Mouse (Mus musculus) liver, embryonic 15.5 days (tissue): Measurements from ENCODE around the gene Arhgef2. TPM values are rescaled to one million over a fixed set of nuclear protein-coding genes. Genes with fewer than 3 reads are reported as not detected.

ENCODE experiments used
- ATAC-seq: fragments of 200-750 bp; cut with Nextera tagmentation; 2 replicates; pipeline ENCODE4 v1.8.0; 2017; ENCODE audit warnings: moderate number of reproducible peaks, mild to moderate bottlenecking, moderate library complexity; ENCODE audit not compliant: insufficient read depth
- H3K27ac ChIP-seq: fragments of 300-500 bp; sonication (generic); replicated peaks from 2 replicates; pipeline ENCODE4 v1.5.1; 2015; ENCODE audit warnings: mild to moderate bottlenecking, inconsistent platforms
- H3K27me3 ChIP-seq: fragments of 300-500 bp; sonication (generic); 2 replicates; pipeline ENCODE4 v1.6.1; 2015; ENCODE audit warnings: mild to moderate bottlenecking, inconsistent platforms
- H3K36me3 ChIP-seq: fragments of 300-500 bp; sonication (generic); replicated peaks from 2 replicates; pipeline ENCODE4 v1.6.1; 2015; ENCODE audit warnings: moderate library complexity, mild to moderate bottlenecking, inconsistent platforms
- H3K4me1 ChIP-seq: fragments of 300-500 bp; sonication (generic); replicated peaks from 2 replicates; pipeline ENCODE4 v1.6.1; 2015; ENCODE audit warnings: inconsistent platforms
- H3K4me2 ChIP-seq: fragments of 300-500 bp; sonication (generic); 2 replicates; pipeline ENCODE4 v1.6.1; 2015; ENCODE audit warnings: moderate library complexity, mild to moderate bottlenecking, inconsistent platforms
- H3K4me3 ChIP-seq: fragments of 300-500 bp; sonication (generic); replicated peaks from 2 replicates; pipeline ENCODE4 v1.5.1; 2015; ENCODE audit warnings: mild to moderate bottlenecking, inconsistent platforms
- H3K9ac ChIP-seq: fragments of 300-500 bp; sonication (generic); 2 replicates; pipeline ENCODE4 v1.6.1; 2015; ENCODE audit warnings: moderate library complexity, mild to moderate bottlenecking, inconsistent platforms
- H3K9me3 ChIP-seq: fragments of 300-500 bp; sonication (generic); replicated peaks from 2 replicates; pipeline ENCODE4 v1.6.1; 2016; ENCODE audit warnings: inconsistent platforms
- WGBS: fragments of 180-500 bp; shearing (Covaris S2); methylation state at CpG from one replicate; pipeline ENCODE4 v1.1.7; 2015; ENCODE audit warnings: mixed read lengths; ENCODE audit not compliant: insufficient replicate concordance; 5-methylcytosine and 5-hydroxymethylcytosine counted together
- polyA plus RNA-seq: library from polyadenylated mRNA; unstranded; fragments of >200 nt; fragmentation: Nextera tagmentation; extraction: Ambion mirVana; gene quantifications from 2 replicates; pipeline ENCODE4 v1.2.1, GENCODE M21; 2015

Gene Arhgef2
- polyA plus RNA-seq, 1 experiment from 2014 or later, result 14.4 TPM

DNA sequence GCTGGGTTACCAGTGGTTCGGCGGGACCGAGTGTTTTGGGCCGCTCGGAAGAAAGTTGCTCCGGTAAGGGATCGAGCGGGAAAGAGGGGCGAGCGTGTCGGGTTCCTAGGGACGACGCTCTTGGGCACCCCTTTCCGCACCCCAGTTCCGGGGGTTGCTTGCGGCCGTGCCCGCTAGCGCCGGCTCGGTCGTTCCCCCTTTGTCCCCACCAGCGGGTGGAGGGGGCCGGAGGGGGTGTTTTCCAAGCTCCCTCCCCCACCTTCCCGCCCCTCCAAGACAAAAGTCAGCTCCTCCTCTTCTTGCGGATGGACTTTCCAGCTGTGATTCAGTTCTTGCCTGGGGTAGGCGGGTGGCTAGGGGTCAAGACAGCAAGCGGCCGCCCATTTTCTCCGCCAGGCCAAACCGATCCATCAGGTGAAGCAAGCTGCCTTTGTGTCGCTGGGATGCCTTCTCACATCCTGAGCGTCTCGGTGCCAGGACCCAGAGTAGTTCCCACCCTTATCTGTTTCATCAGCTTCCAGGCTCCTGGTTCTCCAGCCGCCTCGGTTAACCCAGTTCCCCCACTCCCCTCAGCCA lies 15.9 kb downstream of the Arhgef2 start:
- Histone ChIP-seq H3K36me3 (0 out of 2 replicates have a peak, but pooled peaks cover 3% of the 10 kb centered on the region), H3K4me3 (peak overlapping the region; percentile 73), H3K4me1 (peaks cover 95% of the 10 kb centered on the region), H3K27ac (peak overlapping the region; percentile 80), H3K9me3 (no peaks in the 10 kb centered on the region), H3K9ac (peak overlapping the region; percentile 70), H3K27me3 (0 out of 2 replicates have a peak, but pooled peaks cover 8% of the 10 kb centered on the region), H3K4me2 (peak overlapping the region; percentile 99)
- WGBS, result under 1% methylated on average over 36 of the region's 36 CpGs
- ATAC-seq, result no peak

DNA sequence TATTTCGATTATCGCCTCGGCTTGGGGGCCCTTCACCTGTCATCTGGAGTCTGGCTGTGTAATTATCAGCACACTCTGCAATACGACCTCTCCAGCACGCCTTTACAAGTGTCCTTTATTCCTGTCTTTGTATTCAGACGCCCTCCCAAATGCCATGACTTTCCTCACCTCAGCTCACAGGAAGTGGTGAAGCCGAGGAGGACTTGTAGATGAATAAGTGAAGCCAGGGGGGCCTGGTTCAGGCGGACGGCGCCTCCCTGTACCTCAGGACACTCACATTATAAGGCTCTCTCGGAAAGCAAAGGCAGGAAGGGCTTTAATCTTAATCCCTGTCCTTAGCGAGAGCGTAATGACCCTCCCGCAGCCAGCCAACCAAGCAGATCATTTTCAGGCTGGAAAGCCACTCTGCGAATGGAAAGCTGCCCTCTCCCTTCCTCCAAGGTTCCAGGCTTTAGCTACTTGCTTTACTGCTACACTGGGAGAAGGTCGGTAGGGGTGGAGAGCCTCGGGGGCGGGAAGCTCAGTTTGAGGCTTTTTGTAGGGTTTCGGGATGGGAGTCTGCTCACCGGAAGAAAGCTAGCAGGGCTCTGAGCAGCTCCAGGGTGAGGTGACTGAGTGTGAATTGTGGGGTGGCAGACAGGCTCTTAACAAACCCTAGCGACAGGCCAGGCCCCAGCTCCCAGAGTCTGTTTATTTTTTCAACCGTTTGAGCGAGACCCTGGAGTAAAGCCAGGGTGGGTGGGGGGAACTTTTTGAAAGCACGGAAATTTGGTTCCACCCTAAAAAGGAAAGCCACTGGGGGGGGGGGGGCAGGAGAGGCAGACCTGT lies 16.6 kb downstream of the Arhgef2 start:
- Histone ChIP-seq H3K27ac (peak overlapping the region; percentile 80), H3K27me3 (0 out of 2 replicates have a peak, but pooled peaks cover 8% of the 10 kb centered on the region), H3K36me3 (0 out of 2 replicates have a peak, but pooled peaks cover 3% of the 10 kb centered on the region), H3K9ac (peak overlapping the region; percentile 70), H3K4me2 (peak overlapping the region; percentile 99), H3K4me1 (peaks cover 96% of the 10 kb centered on the region), H3K9me3 (no peaks in the 10 kb centered on the region), H3K4me3 (peak overlapping the region; percentile 73)
- no peak for ATAC-seq
- WGBS, result under 1% methylated on average over 24 of the region's 24 CpGs

DNA sequence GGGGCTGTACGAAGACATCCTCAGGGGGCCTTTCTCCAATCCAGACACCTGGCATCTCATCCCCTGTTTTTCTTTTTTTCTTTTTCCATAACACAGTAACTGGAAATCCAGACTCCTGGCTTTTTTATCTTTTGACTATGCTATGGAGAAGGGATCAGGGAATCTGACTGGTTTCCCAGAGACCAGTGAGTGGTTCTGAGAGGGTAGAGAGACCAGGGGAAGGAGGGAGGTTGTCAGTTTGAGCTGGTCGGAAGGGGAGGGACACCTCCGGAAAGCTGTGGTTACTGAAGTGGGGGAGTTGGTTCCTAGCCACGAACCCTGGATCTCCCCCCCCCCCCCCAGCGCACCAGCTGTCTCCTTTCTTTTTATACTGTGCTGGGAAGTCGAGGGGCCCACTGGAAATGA lies 17.2 kb downstream of the Arhgef2 start:
- 2% methylated on average over 6 of the region's 6 CpGs for WGBS
- Histone ChIP-seq H3K27ac (peak overlapping the region; percentile 80), H3K27me3 (0 out of 2 replicates have a peak, but pooled peaks cover 8% of the 10 kb centered on the region), H3K4me3 (peak overlapping the region; percentile 73), H3K9me3 (no peaks in the 10 kb centered on the region), H3K36me3 (0 out of 2 replicates have a peak, but pooled peaks cover 3% of the 10 kb centered on the region), H3K9ac (peak overlapping the region; percentile 70; the same call in 1 of the 2 replicates), H3K4me1 (peaks cover 98% of the 10 kb centered on the region), H3K4me2 (peak overlapping the region; percentile 99)
- no peak for ATAC-seq

- Histone ChIP-seq H3K4me2 (peak overlapping the region; percentile 99), H3K36me3 (0 out of 2 replicates have a peak, but pooled peaks cover 3% of the 10 kb centered on the region), H3K9me3 (no peaks in the 10 kb centered on the region), H3K4me3 (peak overlapping the region; percentile 73), H3K4me1 (peaks cover 98% of the 10 kb centered on the region), H3K9ac (peak overlapping the region; percentile 70; the same call in 1 of the 2 replicates), H3K27me3 (0 out of 2 replicates have a peak, but pooled peaks cover 8% of the 10 kb centered on the region), H3K27ac (peak overlapping the region; percentile 80)
- 4% methylated on average over 15 of the region's 15 CpGs for WGBS
- ATAC-seq, result no peak
Measured at GRCm38 (mm10) chr3:88623346-88624135, 17.8 kb downstream of the Arhgef2 start.

- Histone ChIP-seq H3K27me3 (0 out of 2 replicates have a peak, but pooled peaks cover 8% of the 10 kb centered on the region), H3K36me3 (peaks cover 7% of the 10 kb centered on the region; the same call in 1 of the 2 replicates), H3K4me3 (peak overlapping the region; percentile 73), H3K4me1 (peaks cover 98% of the 10 kb centered on the region), H3K9ac (no peak overlapping the region), H3K27ac (peak overlapping the region; percentile 80; the same call in 1 of the 2 replicates), H3K9me3 (no peaks in the 10 kb centered on the region), H3K4me2 (peak overlapping the region; percentile 99)
- no peak for ATAC-seq
- 15% methylated on average over 4 of the region's 4 CpGs for WGBS
Measured at GRCm38 (mm10) chr3:88624324-88624723, 18.6 kb downstream of the Arhgef2 start.

GRCm38 (mm10) chr3:88624951-88625350 lies 19.2 kb downstream of the Arhgef2 start:
- Histone ChIP-seq H3K9ac (no peak overlapping the region), H3K27ac (no peak overlapping the region; the same call in 1 of the 2 replicates)
- WGBS, result 23% methylated on average over 2 of the region's 2 CpGs

GRCm38 (mm10) chr3:88625531-88625930 lies 19.8 kb downstream of the Arhgef2 start:
- no peak overlapping the region for H3K27ac ChIP-seq
- no peak overlapping the region for H3K4me2 ChIP-seq
- H3K4me3 ChIP-seq, result no peak overlapping the region
- H3K4me1 ChIP-seq, result peaks cover 95% of the 10 kb centered on the region
- ATAC-seq, result no peak
- 0 out of 2 replicates have a peak, but pooled peaks cover 5% of the 10 kb centered on the region for H3K27me3 ChIP-seq
- peaks cover 19% of the 10 kb centered on the region for H3K36me3 ChIP-seq
- no peak overlapping the region for H3K9ac ChIP-seq
- WGBS, result 83% methylated on average over 7 of the region's 7 CpGs
- no peaks in the 10 kb centered on the region for H3K9me3 ChIP-seq

More at GRCm38 (mm10) chr3:88624951-88625350, 19.2 kb downstream of the Arhgef2 start:
- Histone ChIP-seq H3K36me3 (peaks cover 13% of the 10 kb centered on the region), H3K4me2 (peak overlapping the region; percentile 99; the same call in 1 of the 2 replicates), H3K4me3 (no peak overlapping the region), H3K27me3 (0 out of 2 replicates have a peak, but pooled peaks cover 8% of the 10 kb centered on the region), H3K9me3 (no peaks in the 10 kb centered on the region), H3K4me1 (peaks cover 97% of the 10 kb centered on the region)
- ATAC-seq, result no peak

DNA sequence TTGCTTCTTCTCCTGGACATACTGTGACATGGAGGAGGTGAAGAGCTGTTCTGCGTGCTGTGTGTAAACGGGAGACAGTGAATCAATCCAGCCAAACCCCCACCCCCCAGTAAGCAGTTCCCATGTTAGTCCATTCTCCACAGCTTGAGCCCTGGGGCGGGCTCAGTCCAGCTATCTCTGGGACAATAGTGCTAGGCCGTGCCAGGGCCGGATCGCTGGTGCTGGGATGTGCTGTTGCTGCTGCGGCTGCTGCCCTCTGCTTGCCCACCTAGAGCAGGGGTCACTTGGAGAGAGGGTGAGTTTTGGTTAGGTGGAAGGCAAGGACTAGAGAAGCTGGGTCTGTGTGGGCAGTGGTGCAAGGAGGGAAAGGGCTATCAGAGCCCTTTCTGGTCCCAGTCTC lies 20.6 kb downstream of the Arhgef2 start:
- ATAC-seq, result no peak
- 60% methylated on average over 7 of the region's 7 CpGs for WGBS
- Histone ChIP-seq H3K9me3 (no peaks in the 10 kb centered on the region), H3K36me3 (peaks cover 26% of the 10 kb centered on the region), H3K4me1 (peaks cover 91% of the 10 kb centered on the region), H3K27me3 (no peaks in the 10 kb centered on the region), H3K4me3 (no peak overlapping the region), H3K27ac (0 out of 2 replicates have a peak overlapping the region, but pooled peaks have one; percentile 8), H3K4me2 (no peak overlapping the region), H3K9ac (no peak overlapping the region)

DNA sequence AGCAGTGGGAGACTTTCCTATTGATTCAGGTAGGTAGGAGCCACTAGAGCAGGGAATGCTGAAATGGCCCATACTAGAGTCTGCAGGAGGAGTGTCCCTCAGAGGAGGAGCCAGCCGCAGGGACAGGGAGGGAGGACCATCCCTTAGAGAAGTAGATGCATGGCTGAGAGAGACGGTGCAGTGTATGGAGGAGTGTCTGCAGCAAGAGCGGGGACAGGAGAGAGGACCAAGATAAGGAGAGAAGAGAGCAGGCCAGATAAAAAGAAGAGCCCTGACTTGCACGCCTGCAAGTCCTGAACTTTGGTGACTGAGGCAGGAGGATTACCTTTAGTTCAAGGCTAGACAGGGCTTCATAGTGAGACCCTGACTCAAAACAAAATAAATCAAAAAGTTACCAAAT lies 21.3 kb downstream of the Arhgef2 start:
- Histone ChIP-seq H3K4me2 (no peak overlapping the region), H3K4me3 (no peak overlapping the region), H3K27ac (no peak overlapping the region), H3K27me3 (no peaks in the 10 kb centered on the region), H3K36me3 (peaks cover 34% of the 10 kb centered on the region), H3K9me3 (no peaks in the 10 kb centered on the region), H3K4me1 (peaks cover 83% of the 10 kb centered on the region), H3K9ac (no peak overlapping the region)
- ATAC-seq, result peak; percentile 70
- 18% methylated on average over 4 of the region's 4 CpGs for WGBS

DNA sequence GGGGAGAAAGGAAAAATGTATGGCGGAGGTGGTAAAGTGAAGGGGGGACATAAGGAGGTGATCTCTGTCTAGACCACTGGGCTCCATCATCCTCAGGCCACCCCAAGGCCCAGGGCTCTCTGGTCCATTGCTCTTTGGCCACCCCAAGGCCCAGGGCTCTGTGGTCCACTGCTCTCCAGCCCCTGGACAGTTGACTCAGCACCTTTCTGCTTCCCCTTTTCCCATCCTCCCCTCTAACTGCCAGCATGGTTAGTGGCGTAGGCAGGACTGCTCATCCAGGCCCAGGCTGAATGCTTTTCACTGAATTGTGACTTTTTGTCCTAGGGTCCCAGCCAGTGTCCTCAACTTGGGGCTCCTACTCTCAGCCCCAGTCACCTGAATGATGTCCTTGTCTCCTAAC lies 21.8 kb downstream of the Arhgef2 start:
- H3K27me3 ChIP-seq, result no peaks in the 10 kb centered on the region
- no peak overlapping the region for H3K27ac ChIP-seq
- WGBS, result 53% methylated on average over 2 of the region's 2 CpGs
- peaks cover 79% of the 10 kb centered on the region for H3K4me1 ChIP-seq
- H3K4me2 ChIP-seq, result no peak overlapping the region
- ATAC-seq, result no peak
- no peak overlapping the region for H3K4me3 ChIP-seq
- H3K9me3 ChIP-seq, result no peaks in the 10 kb centered on the region
- peaks cover 37% of the 10 kb centered on the region for H3K36me3 ChIP-seq
- H3K9ac ChIP-seq, result no peak overlapping the region
